Mouse (Mus musculus) layer of hippocampus, adult 2 months (tissue): Measurements from ENCODE around the gene Pip5k1c. TPM values are rescaled to one million over a fixed set of nuclear protein-coding genes. Genes with fewer than 3 reads are reported as not detected.

Experiments used
- DNase-seq, 2 experiments: peaks; one replicate each; pipeline ENCODE4 v3.0.0; 2022; ENCODE audit warnings: low spot score in 2 of 2
- H3K27ac ChIP-seq: fragments of 200-600 bp; 2 replicates; pipeline ENCODE4 v1.8.1; 2022
- H3K4me3 ChIP-seq: fragments of 200-600 bp; 2 replicates; pipeline ENCODE4 v1.8.1; 2022; ENCODE audit warnings: mild to moderate bottlenecking
- CTCF ChIP-seq: fragments of 200-600 bp; conservative IDR thresholded peaks from 2 replicates; pipeline ENCODE4 v1.8.1; 2022; ENCODE audit warnings: antibody characterized with exemption, mild to moderate bottlenecking, moderate library complexity
- total RNA-seq, 2 experiments: library from RNA; stranded (reverse); gene quantifications; 2 replicates each; pipeline ENCODE4 v1.2.3; 2021

Gene Pip5k1c
- total RNA-seq, 2 experiments from 2014 or later = 308 to 314 TPM

- H3K4me3 ChIP-seq = no peak overlapping the region
- TF ChIP-seq CTCF = no peak
- DNase-seq = no peak
- H3K27ac ChIP-seq = no peak overlapping the region
These were observed 27.2 kb upstream of the Pip5k1c start for GRCm38 (mm10) chr10:81265540-81265939.

GRCm38 (mm10) chr10:81266211-81267105, 26.3 kb upstream of the Pip5k1c start, which contains the start of the genes Mrpl54 and Apba3:
Gene Mrpl54 (minus strand): TSS chr10:81266934.
Gene Apba3 (plus strand): TSS chr10:81266960.
- peak; percentile 16 for TF ChIP-seq CTCF
- H3K27ac ChIP-seq = peak within 1 kb of the TSS; percentile 100
- DNase-seq = peak; percentile 93 to 94
- peak within 1 kb of the TSS; percentile 82 for H3K4me3 ChIP-seq

DNA sequence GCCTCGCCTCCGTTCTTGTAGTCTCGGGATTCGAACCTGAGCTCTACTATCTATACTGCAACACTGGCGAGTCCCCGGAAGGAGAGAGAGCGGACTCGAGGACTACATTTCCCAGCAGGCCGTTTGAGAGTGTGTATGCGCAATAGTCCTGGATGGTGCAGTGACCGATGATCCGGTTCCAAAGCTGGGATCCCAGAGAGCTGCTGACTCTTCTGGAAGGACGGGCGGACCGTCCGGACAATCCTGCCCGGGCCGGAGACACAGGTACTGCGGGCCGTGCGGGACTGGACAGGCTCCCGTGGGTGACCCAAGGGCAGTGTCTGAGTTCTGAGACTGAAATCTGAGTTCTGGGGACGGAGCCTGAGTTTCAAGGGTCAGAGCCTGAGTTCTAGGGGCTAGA, 24.7 kb upstream of the Pip5k1c start:
- DNase-seq = peak; percentile 84 to 91
- Histone ChIP-seq H3K27ac (peak overlapping the region; percentile 92), H3K4me3 (peak overlapping the region; percentile 82)
- TF ChIP-seq CTCF = peak; percentile 41

DNA sequence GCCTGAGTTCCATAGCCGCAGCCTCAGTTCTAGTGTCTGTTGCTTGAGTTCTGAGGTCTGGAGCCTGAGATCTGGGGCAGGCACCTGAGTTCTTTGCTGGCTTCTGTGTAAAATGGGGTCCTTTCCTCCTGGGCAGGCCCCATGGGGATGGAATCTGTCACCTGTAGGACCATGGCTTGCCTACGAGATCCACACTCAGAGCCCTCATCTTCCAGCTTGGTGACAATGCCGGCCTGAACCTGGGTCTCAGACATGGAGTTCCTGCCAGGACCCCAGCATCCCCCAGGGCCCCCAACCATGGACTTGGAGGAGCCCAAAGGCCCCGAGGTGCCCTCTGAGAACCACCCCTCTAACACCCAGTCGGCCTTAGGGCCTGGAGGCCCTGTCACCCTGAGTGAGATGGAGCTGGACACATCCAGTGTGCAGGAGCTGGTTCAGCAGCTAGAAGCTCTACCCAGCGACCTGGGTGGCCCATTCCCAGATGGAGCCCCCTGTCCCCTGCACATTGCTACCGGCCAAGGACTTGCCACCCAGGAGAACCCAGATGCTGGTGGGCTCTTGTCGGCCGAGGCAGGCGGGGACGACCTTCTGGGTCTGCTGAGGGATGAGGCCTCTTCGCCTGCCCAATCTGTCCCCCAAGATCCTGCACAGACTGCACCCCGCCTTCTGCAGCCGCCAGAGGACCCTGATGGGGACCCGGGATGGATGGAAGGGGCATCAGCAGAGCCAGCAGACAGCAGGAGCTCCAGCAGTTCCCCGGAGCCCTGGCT, 23.9 kb upstream of the Pip5k1c start:
- no peak for DNase-seq
- H3K27ac ChIP-seq = peak overlapping the region; percentile 92
- H3K4me3 ChIP-seq = peak overlapping the region; percentile 82
- TF ChIP-seq CTCF = no peak

DNA sequence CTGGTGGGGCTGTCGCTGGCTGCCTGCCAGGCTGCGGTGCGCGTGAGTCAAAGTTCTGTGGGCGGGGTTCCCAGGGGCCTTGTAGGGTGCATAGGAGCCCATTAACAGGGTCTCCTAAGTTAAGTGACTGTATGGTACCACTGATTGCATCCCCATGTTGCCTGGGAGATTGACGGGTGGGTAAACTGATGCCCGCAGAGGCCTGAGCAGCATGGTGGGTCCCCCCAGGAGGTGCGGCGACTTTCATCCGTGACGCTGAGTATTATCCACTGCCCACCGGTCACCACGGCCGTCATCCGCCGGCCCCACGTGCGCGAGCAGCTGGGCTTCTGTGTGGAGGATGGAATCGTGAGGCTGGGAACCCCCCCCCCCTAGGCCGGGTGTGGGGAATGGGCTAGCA, 20.4 kb upstream of the Pip5k1c start:
- Histone ChIP-seq H3K27ac (no peak overlapping the region), H3K4me3 (no peak overlapping the region)
- TF ChIP-seq CTCF = no peak
- no peak for DNase-seq

DNA sequence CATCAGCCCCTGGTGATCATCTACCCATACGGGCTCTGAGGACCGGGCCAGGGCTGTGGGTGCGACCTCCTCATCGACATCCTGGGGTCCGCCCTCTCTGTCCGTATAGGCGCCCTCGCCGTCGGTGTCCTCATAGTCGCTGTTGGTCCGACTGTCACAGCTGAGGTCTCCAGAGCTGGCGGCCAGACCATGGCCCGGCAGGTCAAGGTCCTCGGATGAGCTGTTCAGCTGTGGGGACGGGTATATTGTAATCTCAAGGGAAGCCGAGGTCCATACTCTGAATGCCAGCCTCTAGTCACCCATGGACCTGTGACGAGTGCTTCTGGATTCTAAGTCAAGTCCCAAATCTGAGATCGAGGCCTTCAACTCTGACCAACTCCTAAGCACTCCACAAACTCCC, 18.9 kb upstream of the Pip5k1c start:
- Histone ChIP-seq H3K4me3 (no peak overlapping the region), H3K27ac (no peak overlapping the region)
- DNase-seq = no peak
- TF ChIP-seq CTCF = no peak

GRCm38 (mm10) chr10:81277676-81278075, 15.1 kb upstream of the Pip5k1c start:
- Histone ChIP-seq H3K4me3 (no peak overlapping the region), H3K27ac (no peak overlapping the region)
- peak; percentile 21; the same call in 1 of the 2 replicates for TF ChIP-seq CTCF
- DNase-seq = no peak

GRCm38 (mm10) chr10:81279496-81279895, 13.3 kb upstream of the Pip5k1c start:
- no peak overlapping the region for H3K4me3 ChIP-seq
- no peak for TF ChIP-seq CTCF
- no peak overlapping the region for H3K27ac ChIP-seq
- DNase-seq = no peak

- Histone ChIP-seq H3K4me3 (no peak overlapping the region), H3K27ac (no peak overlapping the region)
- TF ChIP-seq CTCF = no peak
- no peak for DNase-seq
These were observed 8.6 kb upstream of the Pip5k1c start for GRCm38 (mm10) chr10:81284189-81284588.

GRCm38 (mm10) chr10:81284719-81285118, 8.0 kb upstream of the Pip5k1c start:
- no peak overlapping the region for H3K27ac ChIP-seq
- no peak overlapping the region for H3K4me3 ChIP-seq
- DNase-seq = no peak
- no peak for TF ChIP-seq CTCF

DNA sequence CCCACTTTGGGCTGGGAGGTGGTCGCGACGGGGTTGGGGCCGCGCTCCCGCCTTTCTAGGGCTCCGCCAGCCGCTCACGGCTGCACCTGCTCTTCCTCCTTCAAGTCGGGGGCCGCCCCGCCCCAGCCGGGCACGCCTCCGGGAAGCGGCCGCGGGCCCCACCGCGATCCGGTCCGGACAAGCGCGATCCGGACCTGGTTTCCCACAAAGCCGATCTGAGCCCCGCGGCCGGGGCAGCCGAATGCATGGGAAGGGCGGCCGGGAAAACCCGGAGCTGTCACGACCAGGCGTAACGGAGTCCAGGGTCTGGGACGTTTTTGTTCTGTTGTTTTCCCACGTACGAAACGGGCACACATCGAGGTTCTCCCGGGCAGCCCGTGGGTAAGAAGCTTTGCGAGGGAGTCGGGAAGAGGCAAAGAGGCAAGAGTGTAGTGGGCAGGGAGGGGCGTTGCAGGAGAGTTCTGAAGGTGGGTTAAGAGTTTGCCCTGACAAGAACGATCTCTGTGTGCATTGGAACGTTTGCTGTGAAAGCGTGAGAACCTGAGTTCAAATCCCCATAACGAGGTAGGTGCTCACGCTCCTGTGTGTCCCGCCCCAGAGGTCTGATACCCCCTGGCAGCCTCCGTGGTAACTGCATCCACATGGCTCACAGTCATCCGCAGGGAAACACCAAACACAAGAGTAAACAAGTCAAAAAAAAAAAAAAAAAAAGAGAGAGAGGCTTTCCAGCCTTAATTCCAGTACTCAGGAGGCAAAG, 6.9 kb upstream of the Pip5k1c start:
- peak; percentile 33; the same call in 1 of the 2 replicates for TF ChIP-seq CTCF
- DNase-seq = peak; percentile 73 to 88
- Histone ChIP-seq H3K4me3 (peak overlapping the region; percentile 54), H3K27ac (no peak overlapping the region)

- DNase-seq = no peak
- no peak for TF ChIP-seq CTCF
- Histone ChIP-seq H3K27ac (no peak overlapping the region), H3K4me3 (no peak overlapping the region)
These were observed 6.2 kb upstream of the Pip5k1c start for GRCm38 (mm10) chr10:81286586-81286985.
